Mouse (Mus musculus) cortical plate, adult 2 months (tissue): ENCODE results near the gene Pakap.

ENCODE experiments used
- CTCF ChIP-seq: fragments of 200-500 bp; IDR thresholded peaks from 2 replicates; pipeline ENCODE4 v1.5.1; 2011; ENCODE audit warnings: mild to moderate bottlenecking, control low read depth, low read length; ENCODE audit not compliant: insufficient read depth; ENCODE audit errors: extremely low read depth
- POLR2A ChIP-seq: fragments of 200-500 bp; IDR thresholded peaks from 2 replicates; pipeline ENCODE4 v1.6.1; 2011; ENCODE audit warnings: mild to moderate bottlenecking, low read length, control low read depth; ENCODE audit not compliant: insufficient read depth; ENCODE audit errors: extremely low read depth

- TF ChIP-seq CTCF (no peak), POLR2A (no peak)
Observed at GRCm38 (mm10) chr4:57904638-57905037, 336.7 kb downstream of the Pakap start.
